Mouse (Mus musculus) forebrain, embryonic 12.5 days (tissue): ENCODE measurements around the gene Nrn1. TPM values are rescaled to one million over a fixed set of nuclear protein-coding genes. Genes with fewer than 3 reads are reported as not detected.

Source experiments
- ATAC-seq: fragments of 200-750 bp; cut with Nextera tagmentation; 2 replicates; pipeline ENCODE4 v1.8.0; 2017; ENCODE audit warnings: moderate TSS enrichment; ENCODE audit not compliant: low FRiP score
- H3K27ac ChIP-seq: fragments of 300-500 bp; sonication (generic); 2 replicates; pipeline ENCODE4 v1.5.1; 2016; ENCODE audit warnings: mild to moderate bottlenecking
- H3K27me3 ChIP-seq: fragments of 300-500 bp; sonication (generic); 2 replicates; pipeline ENCODE4 v1.6.1; 2016; ENCODE audit warnings: mild to moderate bottlenecking
- H3K36me3 ChIP-seq: fragments of 300-500 bp; sonication (generic); replicated peaks from 2 replicates; pipeline ENCODE4 v1.6.1; 2016; ENCODE audit warnings: mild to moderate bottlenecking
- H3K4me1 ChIP-seq: fragments of 300-500 bp; sonication (generic); 2 replicates; pipeline ENCODE4 v1.6.1; 2016
- H3K4me2 ChIP-seq: fragments of 300-500 bp; sonication (generic); 2 replicates; pipeline ENCODE4 v1.6.1; 2016; ENCODE audit warnings: mild to moderate bottlenecking, moderate library complexity
- H3K4me3 ChIP-seq: fragments of 300-500 bp; sonication (generic); replicated peaks from 2 replicates; pipeline ENCODE4 v1.5.1; 2016; ENCODE audit warnings: mild to moderate bottlenecking
- H3K9ac ChIP-seq: fragments of 300-500 bp; sonication (generic); 2 replicates; pipeline ENCODE4 v1.6.1; 2016; ENCODE audit warnings: mild to moderate bottlenecking
- H3K9me3 ChIP-seq: fragments of 300-500 bp; sonication (generic); 2 replicates; pipeline ENCODE4 v1.6.1; 2016
- WGBS: fragments of 180-500 bp; shearing (Covaris S2); methylation state at CpG from one replicate; pipeline ENCODE4 v1.1.7; 2016; 5-methylcytosine and 5-hydroxymethylcytosine counted together
- polyA plus RNA-seq: library from polyadenylated mRNA; unstranded; fragments of >200 nt; fragmentation: Nextera tagmentation; extraction: Ambion mirVana; gene quantifications from 2 replicates; pipeline ENCODE4 v1.2.1, GENCODE M21; 2016

Nrn1 gene
- polyA plus RNA-seq, 1 experiment from 2014 or later = 43.5 TPM

GRCm38 (mm10) chr13:36731016-36731930 lies 3.7 kb downstream of the Nrn1 start:
- H3K27me3 ChIP-seq = peaks cover 85% of the 10 kb centered on the region
- H3K9ac ChIP-seq = peak overlapping the region; percentile 63
- H3K9me3 ChIP-seq = no peaks in the 10 kb centered on the region
- H3K27ac ChIP-seq = peak overlapping the region; percentile 87
- 1% methylated on average over 34 of the region's 34 CpGs for WGBS
- no peaks in the 10 kb centered on the region for H3K36me3 ChIP-seq
- ATAC-seq = no peak
- peak overlapping the region; percentile 67 for H3K4me2 ChIP-seq
- H3K4me3 ChIP-seq = peak overlapping the region; percentile 40
- peaks cover 39% of the 10 kb centered on the region for H3K4me1 ChIP-seq

- Histone ChIP-seq H3K27me3 (peaks cover 79% of the 10 kb centered on the region), H3K9me3 (no peaks in the 10 kb centered on the region), H3K9ac (peak overlapping the region; percentile 59), H3K4me1 (peaks cover 33% of the 10 kb centered on the region), H3K4me2 (peak overlapping the region; percentile 67), H3K36me3 (no peaks in the 10 kb centered on the region), H3K27ac (peak overlapping the region; percentile 81), H3K4me3 (peak overlapping the region; percentile 40)
- ATAC-seq = no peak
- 5% methylated on average over 14 of the region's 14 CpGs for WGBS
Measured at GRCm38 (mm10) chr13:36730341-36730761, 4.6 kb downstream of the Nrn1 start.

- H3K9me3 ChIP-seq = no peaks in the 10 kb centered on the region
- peak overlapping the region; percentile 40 for H3K4me3 ChIP-seq
- H3K9ac ChIP-seq = peak overlapping the region; percentile 59
- no peak for ATAC-seq
- WGBS = 3% methylated on average over 13 of the region's 13 CpGs
- peak overlapping the region; percentile 67 for H3K4me2 ChIP-seq
- peaks cover 79% of the 10 kb centered on the region for H3K27me3 ChIP-seq
- H3K4me1 ChIP-seq = peaks cover 33% of the 10 kb centered on the region
- H3K27ac ChIP-seq = peak overlapping the region; percentile 81
- H3K36me3 ChIP-seq = no peaks in the 10 kb centered on the region
Measured at GRCm38 (mm10) chr13:36729731-36730340, 5.1 kb downstream of the Nrn1 start.

- no peaks in the 10 kb centered on the region for H3K9me3 ChIP-seq
- 6% methylated on average over 5 of the region's 5 CpGs for WGBS
- H3K4me3 ChIP-seq = peak overlapping the region; percentile 40
- no peak for ATAC-seq
- H3K27me3 ChIP-seq = peaks cover 79% of the 10 kb centered on the region
- 0 out of 2 replicates have a peak overlapping the region, but pooled peaks have one; percentile 56 for H3K9ac ChIP-seq
- H3K4me1 ChIP-seq = peaks cover 39% of the 10 kb centered on the region
- H3K36me3 ChIP-seq = no peaks in the 10 kb centered on the region
- peak overlapping the region; percentile 90 for H3K27ac ChIP-seq
- H3K4me2 ChIP-seq = peak overlapping the region; percentile 67
Measured at GRCm38 (mm10) chr13:36728509-36728908, 6.4 kb downstream of the Nrn1 start.

- WGBS = under 1% methylated on average over 22 of the region's 23 CpGs
- Histone ChIP-seq H3K9me3 (no peaks in the 10 kb centered on the region), H3K4me3 (peak overlapping the region; percentile 40), H3K4me2 (peak overlapping the region; percentile 67), H3K36me3 (no peaks in the 10 kb centered on the region), H3K27ac (peak overlapping the region; percentile 90), H3K4me1 (peaks cover 41% of the 10 kb centered on the region), H3K27me3 (peaks cover 83% of the 10 kb centered on the region), H3K9ac (peak overlapping the region; percentile 56; the same call in 1 of the 2 replicates)
- ATAC-seq = no peak
Measured at GRCm38 (mm10) chr13:36727779-36728470, 7.0 kb downstream of the Nrn1 start.

GRCm38 (mm10) chr13:36726951-36727778 lies 7.8 kb downstream of the Nrn1 start:
- Histone ChIP-seq H3K36me3 (no peaks in the 10 kb centered on the region), H3K27me3 (peaks cover 88% of the 10 kb centered on the region), H3K27ac (peak overlapping the region; percentile 90), H3K9ac (peak overlapping the region; percentile 56), H3K4me2 (peak overlapping the region; percentile 67), H3K4me3 (peak overlapping the region; percentile 40), H3K4me1 (peaks cover 38% of the 10 kb centered on the region), H3K9me3 (no peaks in the 10 kb centered on the region)
- peak; percentile 72 for ATAC-seq
- under 1% methylated on average over 34 of the region's 34 CpGs for WGBS

GRCm38 (mm10) chr13:36726551-36726950 lies 8.4 kb downstream of the Nrn1 start:
- under 1% methylated on average over 24 of the region's 24 CpGs for WGBS
- ATAC-seq = no peak
- H3K4me1 ChIP-seq = peaks cover 34% of the 10 kb centered on the region
- H3K27me3 ChIP-seq = peaks cover 89% of the 10 kb centered on the region
- peak overlapping the region; percentile 67 for H3K4me2 ChIP-seq
- H3K36me3 ChIP-seq = no peaks in the 10 kb centered on the region
- H3K9ac ChIP-seq = peak overlapping the region; percentile 56
- peak overlapping the region; percentile 40 for H3K4me3 ChIP-seq
- H3K27ac ChIP-seq = peak overlapping the region; percentile 90
- H3K9me3 ChIP-seq = no peaks in the 10 kb centered on the region

- peaks cover 30% of the 10 kb centered on the region for H3K4me1 ChIP-seq
- H3K4me2 ChIP-seq = peak overlapping the region; percentile 67
- H3K9ac ChIP-seq = no peak overlapping the region
- no peak for ATAC-seq
- 2% methylated on average over 8 of the region's 8 CpGs for WGBS
- H3K27ac ChIP-seq = peak overlapping the region; percentile 59; the same call in 1 of the 2 replicates
- no peaks in the 10 kb centered on the region for H3K36me3 ChIP-seq
- H3K27me3 ChIP-seq = peaks cover 87% of the 10 kb centered on the region
- peak overlapping the region; percentile 40; the same call in 1 of the 2 replicates for H3K4me3 ChIP-seq
- H3K9me3 ChIP-seq = no peaks in the 10 kb centered on the region
Measured at GRCm38 (mm10) chr13:36725881-36726280, 9.1 kb downstream of the Nrn1 start.

- Histone ChIP-seq H3K4me1 (peaks cover 30% of the 10 kb centered on the region), H3K36me3 (no peaks in the 10 kb centered on the region), H3K9ac (peak overlapping the region; percentile 21; the same call in 1 of the 2 replicates), H3K9me3 (no peaks in the 10 kb centered on the region), H3K27me3 (peaks cover 82% of the 10 kb centered on the region), H3K4me2 (peak overlapping the region; percentile 54), H3K4me3 (peak overlapping the region; percentile 30), H3K27ac (peak overlapping the region; percentile 85)
- under 1% methylated on average over 40 of the region's 40 CpGs for WGBS
- ATAC-seq = peak; percentile 71
Measured at GRCm38 (mm10) chr13:36724533-36725470, 10.1 kb downstream of the Nrn1 start.

- Histone ChIP-seq H3K36me3 (no peaks in the 10 kb centered on the region), H3K27me3 (peaks cover 72% of the 10 kb centered on the region), H3K4me2 (peak overlapping the region; percentile 54), H3K27ac (peak overlapping the region; percentile 85), H3K9ac (no peak overlapping the region), H3K4me1 (peaks cover 30% of the 10 kb centered on the region), H3K9me3 (no peaks in the 10 kb centered on the region), H3K4me3 (peak overlapping the region; percentile 30; the same call in 1 of the 2 replicates)
- 1% methylated on average over 15 of the region's 15 CpGs for WGBS
- peak; percentile 12; the same call in 1 of the 2 replicates for ATAC-seq
Measured at GRCm38 (mm10) chr13:36723726-36724300, 11.1 kb downstream of the Nrn1 start.
